Mouse (Mus musculus): ENCODE results near the gene Atp2c1.

Atp2c1 gene

DNA sequence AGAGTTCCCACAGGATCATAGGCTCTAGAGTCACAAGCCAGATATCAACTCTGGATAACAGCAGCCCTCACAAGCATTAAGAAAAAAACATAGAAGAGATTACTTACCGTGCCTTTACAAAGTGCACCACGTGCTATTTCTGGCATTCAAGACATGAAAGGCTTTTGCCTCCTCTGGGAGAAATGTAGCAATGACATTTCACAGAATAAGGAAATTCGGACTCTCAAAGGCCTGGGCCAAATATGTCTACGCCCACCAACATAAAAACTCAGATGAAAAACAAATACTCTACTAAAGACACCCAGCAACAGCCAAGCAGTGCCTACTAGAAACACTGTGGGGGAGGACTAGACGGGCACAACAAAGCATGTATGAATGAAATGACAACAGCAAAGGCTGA is 38.8 kb downstream of the Atp2c1 start:
- no peak for DNase-seq (ENCODE audit: low spot score)

DNA sequence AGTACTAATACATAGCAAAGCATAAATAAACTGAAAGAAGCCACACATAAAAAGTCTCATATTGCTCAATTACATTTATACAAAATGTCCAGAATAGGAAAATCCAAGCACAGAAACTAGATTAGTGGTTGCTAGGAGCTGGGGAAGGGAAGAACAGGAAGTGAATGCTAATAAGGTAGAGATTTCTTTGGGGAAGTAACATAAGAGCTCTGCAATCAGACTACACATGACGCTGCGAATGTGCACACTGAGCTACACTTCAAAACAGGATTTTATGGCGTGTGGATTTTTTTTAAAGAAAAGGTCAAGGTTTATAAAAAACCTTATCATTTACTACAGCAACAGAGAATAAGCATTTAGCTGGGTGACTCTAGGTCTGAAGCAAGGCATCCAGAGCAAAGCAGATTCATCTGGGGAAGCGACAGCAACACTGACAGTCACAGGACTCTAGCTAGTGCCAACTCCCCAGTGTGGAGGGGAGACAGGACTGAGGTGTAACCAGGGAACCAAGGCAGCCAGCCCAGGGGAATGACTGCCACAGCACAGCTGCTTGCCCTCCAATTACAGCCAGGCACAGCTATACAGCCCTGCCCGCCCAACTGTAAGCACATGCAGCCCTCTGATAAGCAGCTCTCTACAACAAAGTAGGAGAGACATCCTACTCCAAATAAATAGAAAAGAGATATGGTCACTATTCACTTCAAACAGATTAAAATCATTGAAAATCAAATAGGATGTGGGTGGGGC is 42.6 kb downstream of the Atp2c1 start:
- no peak for DNase-seq (ENCODE audit: low spot score)

- DNase-seq (ENCODE audit: low spot score): no peak
Observed at GRCm38 (mm10) chr9:105483880-105484279, 43.2 kb downstream of the Atp2c1 start.

DNA sequence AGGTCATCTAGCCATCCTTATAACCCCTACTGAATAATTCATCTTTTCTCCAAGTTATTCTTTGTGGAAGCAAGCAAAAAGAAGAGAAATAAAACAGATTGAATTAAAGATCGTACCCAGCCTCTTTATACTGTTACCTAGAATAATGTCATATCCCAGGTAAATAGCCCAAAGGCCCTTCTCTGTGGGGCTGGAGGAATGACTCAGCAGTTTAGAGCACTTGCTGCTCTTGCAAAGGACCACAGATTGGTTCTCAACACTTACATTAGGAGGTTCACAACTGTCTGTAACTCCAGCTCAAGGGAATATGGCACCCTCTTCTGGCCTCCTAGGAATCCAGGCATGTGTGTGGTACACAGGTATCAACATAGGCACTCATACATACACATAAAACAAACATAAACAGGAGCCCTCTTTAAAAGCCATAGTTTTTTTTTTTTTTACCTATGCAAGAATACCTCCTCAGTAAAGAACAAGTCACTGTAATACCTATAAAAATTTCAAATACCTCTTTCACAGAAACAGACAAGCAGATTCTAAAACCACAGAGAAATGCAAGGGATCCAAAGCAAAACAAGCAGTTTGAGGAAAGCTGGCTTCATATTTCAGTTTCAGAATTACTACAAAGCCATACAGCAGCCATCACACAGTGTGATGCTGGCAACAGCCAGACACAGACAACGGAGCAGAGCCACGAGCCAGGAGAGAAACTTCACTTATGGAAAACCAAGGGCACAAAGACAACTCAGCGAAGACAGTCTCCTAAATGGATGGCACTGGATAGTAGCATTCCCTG is 44.2 kb downstream of the Atp2c1 start:
- no peak for DNase-seq (ENCODE audit: low spot score)

GRCm38 (mm10) chr9:105482070-105482469 is 45.0 kb downstream of the Atp2c1 start:
- DNase-seq (ENCODE audit: low spot score): no peak

- DNase-seq (ENCODE audit: low spot score): no peak
Observed at GRCm38 (mm10) chr9:105476134-105476533, 51.0 kb downstream of the Atp2c1 start.

GRCm38 (mm10) chr9:105474910-105475309 is 52.2 kb downstream of the Atp2c1 start:
- no peak for DNase-seq (ENCODE audit: low spot score)

GRCm38 (mm10) chr9:105467787-105468186 is 59.3 kb downstream of the Atp2c1 start:
- no peak for DNase-seq (ENCODE audit: low spot score)

DNA sequence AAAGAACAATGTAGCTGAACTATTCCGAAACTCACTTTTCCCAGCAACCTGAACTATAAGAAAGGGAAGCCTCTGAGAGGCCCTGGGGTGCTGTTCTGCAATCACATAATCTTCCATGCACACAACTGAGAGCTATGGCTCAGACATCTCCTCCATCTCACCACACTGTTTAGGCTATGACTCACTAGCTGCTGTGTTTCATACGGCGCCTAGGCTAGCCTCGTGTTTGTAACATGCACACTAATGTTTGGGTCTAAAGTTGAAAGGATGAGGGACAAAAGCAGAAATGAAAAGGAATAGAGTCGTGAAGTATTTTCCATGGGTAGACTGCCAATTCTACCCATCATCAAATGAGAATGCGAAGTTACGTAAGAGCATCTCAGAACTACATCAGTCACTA is 65.6 kb downstream of the Atp2c1 start:
- DNase-seq (ENCODE audit: low spot score): no peak

DNA sequence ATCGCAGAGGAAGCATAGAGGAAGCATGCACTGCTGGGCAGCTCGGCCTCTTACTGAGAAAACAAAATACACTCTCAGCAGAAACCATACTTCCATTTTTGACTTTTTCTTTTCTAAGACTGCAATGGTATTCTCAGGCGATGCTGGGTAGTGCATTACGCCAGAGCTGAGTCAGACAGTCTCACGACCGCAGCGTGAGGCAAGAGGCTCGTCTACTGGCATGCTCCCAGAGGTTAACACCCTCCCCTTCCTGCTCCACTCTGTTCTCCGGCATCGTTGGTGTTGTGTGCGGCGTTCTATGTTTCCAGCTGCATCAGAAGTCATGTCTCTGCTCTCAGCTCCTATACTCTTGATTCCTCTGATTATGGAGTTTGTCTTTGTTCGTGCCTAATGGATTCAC is 68.1 kb downstream of the Atp2c1 start:
- DNase-seq (ENCODE audit: low spot score): no peak

DNA sequence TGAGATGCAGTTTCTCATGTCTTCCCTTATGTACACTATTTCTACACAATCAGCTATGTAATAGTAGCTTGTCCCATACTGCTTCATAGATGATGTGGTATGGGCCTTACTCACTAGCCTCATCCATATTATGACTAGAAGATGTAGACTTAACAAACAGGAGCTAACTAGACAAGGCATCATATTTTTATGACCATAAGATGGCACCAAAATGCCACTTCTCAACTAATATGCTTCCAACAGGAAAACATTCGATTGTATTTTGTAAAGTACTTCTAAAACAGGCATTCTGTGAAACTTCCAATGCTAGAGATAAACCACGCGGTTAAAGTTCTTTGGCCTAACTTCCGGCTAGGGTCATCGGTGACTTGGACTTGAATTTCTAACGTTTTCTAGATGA is 118.6 kb downstream of the Atp2c1 start:
- no peak for DNase-seq (ENCODE audit: low spot score)

GRCm38 (mm10) chr9:105395218-105395627 is 131.9 kb downstream of the Atp2c1 start, which contains the start of the genes Aste1 and Nek11:
Gene Aste1, plus strand, starts transcription at chr9:105395392.
Gene Nek11, minus strand, starts transcription at chr9:105395524.
- DNase-seq (ENCODE audit: low spot score): peak; percentile 69

GRCm38 (mm10) chr9:105394720-105395119 is 132.4 kb downstream of the Atp2c1 start:
- DNase-seq (ENCODE audit: low spot score): no peak

- no peak for DNase-seq (ENCODE audit: low spot score)
Observed at GRCm38 (mm10) chr9:105390616-105391015, 136.5 kb downstream of the Atp2c1 start.

GRCm38 (mm10) chr9:105389289-105389688 is 137.8 kb downstream of the Atp2c1 start:
- peak; percentile 67 for DNase-seq (ENCODE audit: low spot score)

DNA sequence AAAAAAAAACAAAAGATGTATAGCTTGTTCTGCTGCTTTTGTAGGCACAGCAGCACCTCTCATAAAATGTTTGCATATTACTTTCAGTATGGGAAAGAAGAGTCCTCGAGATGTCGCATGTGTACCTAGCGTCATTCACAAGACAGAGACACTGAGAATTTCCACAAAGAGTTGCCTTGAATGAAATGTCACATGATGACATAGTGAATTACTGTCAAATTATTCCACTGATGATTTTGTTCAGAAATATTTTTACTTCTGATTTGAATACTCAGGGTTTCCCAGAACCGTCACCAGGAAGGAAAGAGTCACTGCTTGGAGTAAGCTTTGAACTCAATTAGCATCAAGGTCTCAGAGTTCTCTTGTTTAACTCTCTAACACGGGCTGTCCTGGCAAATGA is 139.7 kb downstream of the Atp2c1 start:
- no peak for DNase-seq (ENCODE audit: low spot score)

- no peak for DNase-seq (ENCODE audit: low spot score)
Observed at GRCm38 (mm10) chr9:105379533-105380145, 147.5 kb downstream of the Atp2c1 start.

DNA sequence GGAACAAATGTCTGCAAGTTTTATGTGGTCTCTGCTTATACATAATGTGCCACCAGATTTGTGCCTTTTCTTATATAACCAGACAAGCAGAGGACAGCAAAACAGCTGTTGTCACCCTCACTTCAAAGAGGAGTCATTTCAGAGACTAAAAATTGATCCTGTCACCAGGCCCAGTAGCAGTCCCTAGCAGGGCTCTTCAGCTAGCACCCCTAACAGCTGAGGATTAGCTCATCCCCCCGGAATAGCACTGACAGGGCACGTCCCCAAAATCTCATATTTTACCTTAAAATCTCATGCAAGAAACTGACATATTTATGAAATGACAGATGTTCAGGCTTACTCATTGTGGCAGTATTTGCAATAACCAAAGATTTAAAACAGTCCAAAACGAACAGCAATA is 149.5 kb downstream of the Atp2c1 start:
- no peak for DNase-seq (ENCODE audit: low spot score)

DNA sequence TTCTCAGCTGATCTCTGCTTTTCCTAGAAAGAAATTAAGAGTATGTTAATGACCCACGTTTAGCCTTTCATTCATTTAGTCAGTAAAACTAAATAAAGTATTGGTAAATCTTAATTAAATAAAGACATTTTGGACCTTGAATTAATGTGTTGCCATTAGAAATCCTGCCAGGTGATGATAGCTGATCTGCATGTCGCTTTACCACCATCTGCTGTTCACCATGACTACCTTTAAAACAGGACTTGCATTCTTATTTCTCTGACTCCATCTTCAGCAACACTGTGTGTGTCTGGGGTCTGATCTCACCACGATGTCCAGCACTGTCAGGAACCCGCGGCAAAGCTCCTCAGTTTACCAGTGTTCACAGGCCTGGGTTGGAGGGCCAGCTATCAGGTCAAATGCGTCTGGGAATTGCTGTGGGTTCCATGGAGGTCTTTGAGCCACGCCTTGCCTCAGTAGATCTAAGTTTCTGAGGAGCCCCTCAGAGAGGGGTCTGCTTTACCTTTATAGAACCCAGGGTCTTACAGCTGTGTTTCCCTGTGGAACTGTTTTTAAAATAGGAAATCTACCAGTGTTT is 150.1 kb downstream of the Atp2c1 start:
- DNase-seq (ENCODE audit: low spot score): no peak

- no peak for DNase-seq (ENCODE audit: low spot score)
Observed at GRCm38 (mm10) chr9:105376411-105376810, 150.7 kb downstream of the Atp2c1 start.

DNA sequence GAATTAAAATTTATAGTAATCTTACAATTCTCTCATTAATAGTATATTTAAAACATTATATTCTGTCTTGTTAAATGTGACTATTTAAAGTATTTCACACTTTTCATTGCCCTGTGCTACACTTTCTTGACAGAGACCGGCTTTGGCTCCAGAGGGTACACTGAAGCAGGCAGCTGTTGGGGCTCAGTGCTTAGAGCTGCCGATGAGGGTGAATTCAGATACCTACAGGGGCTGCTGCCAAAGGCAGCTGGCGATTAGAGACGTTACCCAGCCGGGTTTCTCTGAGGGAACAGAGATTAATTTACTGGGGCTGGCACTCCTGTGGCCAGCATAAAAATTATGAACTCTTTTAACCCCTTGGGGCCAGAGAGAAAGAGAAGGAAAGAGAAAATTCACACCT is 152.8 kb downstream of the Atp2c1 start:
- DNase-seq (ENCODE audit: low spot score): no peak

GRCm38 (mm10) chr9:105368605-105369004 is 158.5 kb downstream of the Atp2c1 start:
- DNase-seq (ENCODE audit: low spot score): no peak

DNA sequence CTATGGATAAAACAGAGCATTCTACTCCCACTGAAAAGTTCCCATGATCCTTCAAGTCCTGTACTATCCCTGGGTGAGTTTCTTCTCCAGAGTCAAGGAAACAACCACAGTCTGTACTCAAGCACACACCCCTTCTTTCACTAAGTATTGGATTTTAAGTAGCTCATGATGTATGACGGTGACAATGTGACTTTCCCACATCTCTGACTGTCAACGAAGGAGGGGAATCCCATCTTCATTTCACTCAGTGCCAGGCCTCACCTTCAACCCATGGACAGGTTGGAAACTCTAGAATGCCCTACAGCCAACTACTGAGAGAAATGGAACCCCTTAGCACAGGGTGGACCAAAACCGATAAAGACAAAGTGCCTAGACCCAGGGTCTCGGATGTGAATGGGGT is 160.9 kb downstream of the Atp2c1 start:
- DNase-seq (ENCODE audit: low spot score): no peak

Measured in layer of hippocampus, adult 9-10 months (tissue).